Mouse (Mus musculus) embryo, embryonic 11.5 days (tissue): ENCODE results near the gene Hcn1.

ENCODE experiments used
- DNase-seq: peaks from one replicate; pipeline ENCODE4 v3.0.0-alpha.2; 2012; ENCODE audit warnings: low read depth, low spot score

The Hcn1 gene

GRCm38 (mm10) chr13:118023381-118023780 is 421.3 kb downstream of the Hcn1 start:
- no peak for DNase-seq

GRCm38 (mm10) chr13:118026510-118026909 is 424.4 kb downstream of the Hcn1 start:
- no peak for DNase-seq

- DNase-seq = no peak
Measured at GRCm38 (mm10) chr13:118027868-118028267, 425.7 kb downstream of the Hcn1 start.

- DNase-seq = no peak
Measured at GRCm38 (mm10) chr13:118028662-118029061, 426.5 kb downstream of the Hcn1 start.

- no peak for DNase-seq
Measured at GRCm38 (mm10) chr13:118029579-118029978, 427.5 kb downstream of the Hcn1 start.

- no peak for DNase-seq
Measured at GRCm38 (mm10) chr13:118035598-118035997, 433.5 kb downstream of the Hcn1 start.
